Mouse (Mus musculus): ENCODE results near the gene Ampd3.
A peak's percentile ranks its signal among the peaks of the same experiment; 100 is the strongest.

The Ampd3 gene

DNA sequence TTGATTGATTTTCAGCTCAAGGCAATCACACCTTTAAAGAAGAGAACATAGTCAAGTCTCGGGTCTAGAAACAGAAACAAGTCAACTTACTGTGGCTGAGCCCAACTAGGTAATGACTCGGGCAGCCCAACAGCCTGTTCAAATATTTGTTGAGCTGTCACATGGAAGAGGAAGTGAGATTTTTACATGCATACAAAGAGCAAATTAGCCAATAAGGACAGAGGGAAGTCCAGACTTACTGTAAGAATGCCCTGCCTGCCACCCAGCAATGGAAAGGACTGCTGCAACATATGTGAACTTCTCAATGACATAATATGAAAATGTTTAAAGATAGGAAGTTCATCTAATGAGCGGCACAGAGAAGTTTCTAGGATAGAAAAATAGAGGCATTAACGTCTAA is 72.3 kb downstream of the Ampd3 start:
- H3K27me3 ChIP-seq (ENCODE audit: insufficient read depth, low read length): no peaks in the 10 kb centered on the region
- H3K4me3 ChIP-seq (replicated peaks; ENCODE audit: low read length): no peak overlapping the region
- no peaks in the 10 kb centered on the region for H3K9me3 ChIP-seq (ENCODE audit: low read length)
- no peak for TF ChIP-seq POU5F1 (IDR thresholded peaks at IDR 0.05; ENCODE audit: borderline replicate concordance, low read length)
- no peak for TF ChIP-seq CTCF (conservative IDR thresholded peaks at IDR 0.05; ENCODE audit: low read length)
- no peak for TF ChIP-seq NANOG (IDR thresholded peaks at IDR 0.05; ENCODE audit: borderline replicate concordance, low read length)
- peaks cover 8% of the 10 kb centered on the region; the same call in 1 of the 2 replicates for H3K36me3 ChIP-seq (ENCODE audit: insufficient read depth, low read length)
- H3K4me1 ChIP-seq (replicated peaks; ENCODE audit: low read depth, low read length): peaks cover 5% of the 10 kb centered on the region

DNA sequence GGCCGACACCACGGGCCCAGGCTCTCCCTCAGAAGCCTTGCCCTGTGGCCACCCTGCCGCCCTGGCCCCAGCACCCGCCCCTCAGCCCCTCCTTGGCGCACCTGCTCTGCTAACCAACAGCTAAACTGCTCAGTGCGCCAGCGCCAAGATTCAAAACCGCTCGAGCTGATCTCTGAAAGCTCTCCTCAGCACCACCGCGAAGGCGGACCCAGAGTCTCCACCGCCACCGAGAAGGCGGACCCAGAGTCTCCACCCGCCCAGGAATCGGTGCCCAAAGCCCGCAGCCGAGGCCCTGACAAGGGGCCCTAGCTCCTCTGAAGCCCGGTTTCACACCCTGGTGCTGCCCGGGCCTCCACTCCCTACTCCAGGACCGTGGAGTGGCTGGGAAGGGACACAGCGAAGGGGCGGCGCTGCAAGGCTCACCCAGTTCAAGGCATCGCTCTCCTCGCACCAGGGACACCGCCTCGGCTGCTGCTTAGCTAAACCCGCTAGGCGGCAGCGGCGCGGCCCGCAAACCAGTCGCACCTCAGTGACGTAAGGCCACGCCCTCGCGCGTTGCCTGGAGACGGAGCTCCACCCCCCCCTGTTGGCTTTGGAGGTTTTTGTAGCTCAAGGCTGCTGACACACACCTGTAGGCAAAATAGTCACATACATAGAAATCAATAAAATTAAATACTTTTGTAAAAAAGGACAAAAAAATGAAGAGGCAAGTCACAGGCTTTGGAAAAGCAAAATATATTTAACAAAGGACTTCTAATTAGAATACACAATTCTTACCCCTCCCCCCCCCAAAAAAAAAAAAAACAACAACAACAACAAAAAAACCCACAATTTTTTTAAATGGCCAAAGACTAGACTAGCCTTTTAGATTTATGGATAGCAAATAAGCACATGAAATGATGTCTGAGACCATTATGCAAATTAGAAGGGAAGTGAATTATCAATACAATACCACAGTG is 76.2 kb downstream of the Ampd3 start, which contains the start of gene Rnf141:
Gene Rnf141 (minus strand): TSS at position 542 of the 959 bp plus-strand sequence.
- no peaks in the 10 kb centered on the region for H3K9me3 ChIP-seq (ENCODE audit: low read length)
- H3K4me1 ChIP-seq (replicated peaks; ENCODE audit: low read depth, low read length): peaks cover 5% of the 10 kb centered on the region
- H3K4me3 ChIP-seq (replicated peaks; ENCODE audit: low read length): peak within 1 kb of the TSS; percentile 93
- peaks cover 5% of the 10 kb centered on the region; the same call in 1 of the 2 replicates for H3K36me3 ChIP-seq (ENCODE audit: insufficient read depth, low read length)
- H3K27me3 ChIP-seq (ENCODE audit: insufficient read depth, low read length): no peaks in the 10 kb centered on the region
- no peak for TF ChIP-seq POU5F1 (IDR thresholded peaks at IDR 0.05; ENCODE audit: borderline replicate concordance, low read length)
- no peak for TF ChIP-seq NANOG (IDR thresholded peaks at IDR 0.05; ENCODE audit: borderline replicate concordance, low read length)

DNA sequence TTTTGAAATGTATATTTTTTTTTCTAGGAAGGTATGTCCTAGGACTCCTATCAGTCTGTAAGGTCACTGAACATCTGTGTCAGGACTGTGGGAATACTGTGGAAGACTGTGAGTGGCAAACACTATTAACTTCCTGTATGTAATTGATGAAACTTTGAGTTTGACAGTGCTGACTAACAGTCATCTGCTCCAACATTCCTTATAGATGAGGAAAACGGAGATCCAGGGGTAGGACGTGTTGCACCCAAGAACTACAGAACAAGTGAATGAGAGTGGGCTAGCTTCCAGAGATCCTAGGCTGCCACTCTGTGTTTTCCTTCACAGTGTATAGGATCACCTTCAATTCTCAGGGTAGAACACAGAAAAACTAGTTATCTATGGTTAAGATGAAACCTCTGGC is 79.3 kb downstream of the Ampd3 start:
- Histone ChIP-seq H3K36me3 (ENCODE audit: insufficient read depth, low read length) (no peaks in the 10 kb centered on the region), H3K9me3 (ENCODE audit: low read length) (no peaks in the 10 kb centered on the region), H3K4me3 (replicated peaks; ENCODE audit: low read length) (no peak overlapping the region), H3K4me1 (replicated peaks; ENCODE audit: low read depth, low read length) (peaks cover 5% of the 10 kb centered on the region), H3K27me3 (ENCODE audit: insufficient read depth, low read length) (no peaks in the 10 kb centered on the region)
- TF ChIP-seq CTCF (conservative IDR thresholded peaks at IDR 0.05; ENCODE audit: low read length) (no peak), NANOG (IDR thresholded peaks at IDR 0.05; ENCODE audit: borderline replicate concordance, low read length) (no peak), POU5F1 (IDR thresholded peaks at IDR 0.05; ENCODE audit: borderline replicate concordance, low read length) (no peak)

DNA sequence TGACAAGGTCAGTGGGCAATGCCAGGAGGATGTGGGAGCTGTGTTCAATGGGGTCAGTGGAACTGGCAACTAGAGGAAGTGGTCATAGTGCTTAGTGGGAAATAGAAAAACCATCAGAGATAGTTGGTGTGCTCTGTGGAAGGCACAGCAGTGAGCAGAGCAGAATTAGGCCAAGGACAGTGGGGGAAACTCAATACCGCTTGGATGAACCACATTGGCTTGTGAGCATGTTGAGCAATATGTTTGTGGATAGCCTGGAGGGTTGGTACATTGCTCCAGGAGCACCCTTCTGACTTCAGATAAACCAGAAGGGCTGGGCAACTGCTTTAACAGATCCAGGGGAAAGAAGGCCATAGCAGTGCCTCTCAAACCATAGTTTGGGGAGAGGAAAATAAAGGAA is 80.4 kb downstream of the Ampd3 start:
- no peak overlapping the region for H3K4me3 ChIP-seq (replicated peaks; ENCODE audit: low read length)
- H3K9me3 ChIP-seq (ENCODE audit: low read length): no peaks in the 10 kb centered on the region
- TF ChIP-seq POU5F1 (IDR thresholded peaks at IDR 0.05; ENCODE audit: borderline replicate concordance, low read length): no peak
- no peak for TF ChIP-seq CTCF (conservative IDR thresholded peaks at IDR 0.05; ENCODE audit: low read length)
- TF ChIP-seq NANOG (IDR thresholded peaks at IDR 0.05; ENCODE audit: borderline replicate concordance, low read length): no peak
- no peaks in the 10 kb centered on the region for H3K27me3 ChIP-seq (ENCODE audit: insufficient read depth, low read length)
- no peaks in the 10 kb centered on the region for H3K36me3 ChIP-seq (ENCODE audit: insufficient read depth, low read length)
- peaks cover 3% of the 10 kb centered on the region for H3K4me1 ChIP-seq (replicated peaks; ENCODE audit: low read depth, low read length)

DNA sequence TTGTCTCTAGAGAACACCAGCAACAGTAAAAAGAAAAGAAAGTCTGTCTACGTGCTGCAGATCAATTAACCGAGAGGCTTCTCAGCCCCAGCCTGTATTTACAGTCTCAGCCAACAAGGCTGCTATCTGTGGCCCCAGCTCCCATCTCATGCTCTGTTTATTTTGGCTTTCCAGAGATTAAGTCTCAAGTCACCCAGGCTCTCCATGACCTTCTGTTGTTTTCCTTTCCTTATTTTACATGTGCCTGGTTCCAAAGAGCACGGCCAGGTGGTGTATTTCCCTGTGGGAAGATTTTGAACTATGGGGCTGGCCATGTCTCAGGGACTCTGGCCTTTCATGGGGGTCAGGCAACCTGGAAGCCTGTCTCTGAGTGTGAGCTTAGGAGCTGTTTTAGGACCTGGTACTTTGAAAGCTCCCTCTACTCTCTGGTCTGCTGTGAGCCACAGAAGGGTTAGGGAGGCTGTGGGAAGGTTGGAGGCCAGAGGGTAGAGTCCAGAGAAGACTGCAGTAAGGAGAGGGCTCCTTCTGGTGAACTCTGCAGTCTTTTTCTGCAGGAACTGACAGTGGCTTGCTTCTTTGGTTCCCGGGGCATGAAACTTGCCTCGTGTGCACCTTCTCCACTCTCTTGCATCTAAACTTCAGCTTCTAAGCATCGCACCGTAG is 83.7 kb downstream of the Ampd3 start:
- H3K4me1 ChIP-seq (replicated peaks; ENCODE audit: low read depth, low read length): no peaks in the 10 kb centered on the region
- no peak overlapping the region for H3K4me3 ChIP-seq (replicated peaks; ENCODE audit: low read length)
- TF ChIP-seq NANOG (IDR thresholded peaks at IDR 0.05; ENCODE audit: borderline replicate concordance, low read length) (no peak), CTCF (conservative IDR thresholded peaks at IDR 0.05; ENCODE audit: low read length) (no peak), POU5F1 (IDR thresholded peaks at IDR 0.05; ENCODE audit: borderline replicate concordance, low read length) (no peak)
- no peaks in the 10 kb centered on the region for H3K27me3 ChIP-seq (ENCODE audit: insufficient read depth, low read length)
- H3K9me3 ChIP-seq (ENCODE audit: low read length): no peaks in the 10 kb centered on the region
- H3K36me3 ChIP-seq (ENCODE audit: insufficient read depth, low read length): no peaks in the 10 kb centered on the region

DNA sequence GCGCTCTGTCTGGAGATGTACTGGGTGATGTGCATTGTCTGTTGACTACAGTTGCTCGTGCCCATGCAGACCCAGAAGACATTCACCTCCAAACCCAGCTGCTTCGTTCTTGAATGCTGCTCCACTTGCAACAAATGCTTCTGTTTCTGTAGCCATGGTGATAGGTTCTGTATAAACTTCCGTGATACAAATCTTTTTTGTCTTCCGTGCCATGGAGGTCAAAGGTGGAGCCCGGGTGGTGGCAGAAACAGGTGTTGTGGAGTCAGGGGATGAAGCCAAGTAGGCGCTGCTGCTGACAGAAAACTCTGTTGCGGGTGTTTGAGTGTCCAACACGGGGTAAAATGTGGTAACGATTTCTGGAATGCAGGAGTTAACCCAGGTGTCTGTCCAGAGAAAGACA is 85.6 kb downstream of the Ampd3 start:
- H3K4me3 ChIP-seq (replicated peaks; ENCODE audit: low read length): no peak overlapping the region
- no peaks in the 10 kb centered on the region for H3K36me3 ChIP-seq (ENCODE audit: insufficient read depth, low read length)
- no peaks in the 10 kb centered on the region for H3K27me3 ChIP-seq (ENCODE audit: insufficient read depth, low read length)
- no peaks in the 10 kb centered on the region for H3K9me3 ChIP-seq (ENCODE audit: low read length)
- H3K4me1 ChIP-seq (replicated peaks; ENCODE audit: low read depth, low read length): no peaks in the 10 kb centered on the region
- no peak for TF ChIP-seq POU5F1 (IDR thresholded peaks at IDR 0.05; ENCODE audit: borderline replicate concordance, low read length)
- no peak for TF ChIP-seq CTCF (conservative IDR thresholded peaks at IDR 0.05; ENCODE audit: low read length)
- no peak for TF ChIP-seq NANOG (IDR thresholded peaks at IDR 0.05; ENCODE audit: borderline replicate concordance, low read length)

DNA sequence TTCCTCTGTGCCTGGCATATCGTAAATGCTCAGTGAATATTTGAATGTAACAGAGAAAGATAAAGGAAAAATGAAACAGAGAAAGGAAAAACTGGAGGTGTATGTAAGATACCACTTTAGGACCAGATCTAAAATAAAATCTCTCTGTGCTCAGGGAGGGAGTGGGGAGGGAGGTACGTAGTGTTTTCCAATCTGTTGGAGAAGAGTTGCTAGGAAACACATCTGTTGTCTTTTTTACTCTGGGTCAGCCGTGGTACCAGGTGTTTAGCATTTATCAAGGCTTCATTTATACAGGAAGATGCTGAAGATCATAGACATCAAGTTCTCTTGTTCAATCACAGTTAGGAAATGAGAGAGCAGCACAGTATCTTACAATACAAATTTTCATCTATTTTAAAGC is 86.5 kb downstream of the Ampd3 start:
- Histone ChIP-seq H3K9me3 (ENCODE audit: low read length) (no peaks in the 10 kb centered on the region), H3K4me3 (replicated peaks; ENCODE audit: low read length) (no peak overlapping the region), H3K36me3 (ENCODE audit: insufficient read depth, low read length) (no peaks in the 10 kb centered on the region), H3K4me1 (replicated peaks; ENCODE audit: low read depth, low read length) (no peaks in the 10 kb centered on the region), H3K27me3 (ENCODE audit: insufficient read depth, low read length) (no peaks in the 10 kb centered on the region)
- TF ChIP-seq CTCF (conservative IDR thresholded peaks at IDR 0.05; ENCODE audit: low read length) (no peak), NANOG (IDR thresholded peaks at IDR 0.05; ENCODE audit: borderline replicate concordance, low read length) (no peak), POU5F1 (IDR thresholded peaks at IDR 0.05; ENCODE audit: borderline replicate concordance, low read length) (no peak)

DNA sequence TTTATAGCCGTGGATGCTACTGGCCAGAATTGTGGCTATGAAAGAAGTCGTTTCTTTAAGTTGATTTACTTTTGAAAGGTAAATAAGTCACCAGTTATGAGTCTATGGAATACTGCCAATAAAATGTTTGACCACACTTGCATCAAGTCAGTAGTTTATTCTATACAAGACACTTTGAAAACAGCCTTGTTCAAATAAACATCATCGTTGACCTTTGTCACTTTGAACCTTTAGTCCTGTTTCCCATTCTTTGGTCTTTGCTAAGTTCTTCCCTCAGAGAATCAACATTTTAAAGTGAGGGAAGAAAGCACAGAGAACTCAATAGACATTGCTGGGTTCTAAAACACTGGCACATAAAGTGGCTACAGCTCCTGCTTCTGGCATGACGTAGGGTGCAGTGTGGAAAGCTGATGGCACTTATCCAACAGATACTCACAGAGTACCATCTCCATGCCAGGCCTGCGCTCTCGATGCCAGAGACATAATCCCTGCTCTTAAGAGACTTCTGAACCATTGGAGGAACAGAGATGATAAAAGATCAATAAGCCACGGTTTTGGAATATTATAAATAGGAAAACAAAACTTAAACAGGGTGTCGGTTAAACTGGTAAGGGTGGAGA is 87.0 kb downstream of the Ampd3 start:
- no peaks in the 10 kb centered on the region for H3K4me1 ChIP-seq (replicated peaks; ENCODE audit: low read depth, low read length)
- TF ChIP-seq NANOG (IDR thresholded peaks at IDR 0.05; ENCODE audit: borderline replicate concordance, low read length): no peak
- no peak for TF ChIP-seq POU5F1 (IDR thresholded peaks at IDR 0.05; ENCODE audit: borderline replicate concordance, low read length)
- no peak for TF ChIP-seq CTCF (conservative IDR thresholded peaks at IDR 0.05; ENCODE audit: low read length)
- no peaks in the 10 kb centered on the region for H3K9me3 ChIP-seq (ENCODE audit: low read length)
- H3K27me3 ChIP-seq (ENCODE audit: insufficient read depth, low read length): no peaks in the 10 kb centered on the region
- no peak overlapping the region for H3K4me3 ChIP-seq (replicated peaks; ENCODE audit: low read length)
- H3K36me3 ChIP-seq (ENCODE audit: insufficient read depth, low read length): no peaks in the 10 kb centered on the region
